Mouse (Mus musculus): ENCODE measurements at regions not wholly inside any gene's neighbourhood (a gene's known extent, or its start where the extent isn't known, plus 50 kb on each side); places are given as distances from the start of the nearest gene placed in this dataset.

- no peak for DNase-seq (ENCODE audit: low read depth, low spot score)
Observed at GRCm38 (mm10) chr6:7473730-7474129, 80.9 kb upstream of the Tac1 start.

- DNase-seq (ENCODE audit: low read depth, low spot score) = no peak
Observed at GRCm38 (mm10) chr6:7476907-7477306, 77.8 kb upstream of the Tac1 start.

- no peak for DNase-seq (ENCODE audit: low read depth, low spot score)
Observed at GRCm38 (mm10) chr6:7494299-7494698, 60.4 kb upstream of the Tac1 start.

- no peak for DNase-seq (ENCODE audit: low read depth, low spot score)
Observed at GRCm38 (mm10) chr6:7496766-7497165, 57.9 kb upstream of the Tac1 start.

All from ES-CJ7 (cell line).